Mouse (Mus musculus): Measurements from ENCODE around the gene Tnni3k.

Gene Tnni3k

GRCm38 (mm10) chr3:155055231-155055916 is at the start of gene Tnni3k:
Gene Tnni3k (minus strand): TSS chr3:155055407.
- DNase-seq (ENCODE audit: extremely low spot score) = no peak

GRCm38 (mm10) chr3:155099266-155099665 is 44.1 kb upstream of the Tnni3k start:
- no peak for DNase-seq (ENCODE audit: extremely low spot score)

- peak; percentile 94 for DNase-seq (ENCODE audit: extremely low spot score)
Observed at GRCm38 (mm10) chr3:155093116-155093956, 38.1 kb upstream of the Tnni3k start, which contains the start of the genes Fpgt and Lrriq3. Gene Fpgt (minus strand): TSS chr3:155093403. Gene Lrriq3 (plus strand): TSS chr3:155093434.

- DNase-seq (ENCODE audit: extremely low spot score) = no peak
Observed at GRCm38 (mm10) chr3:155092081-155092480, 36.9 kb upstream of the Tnni3k start.

GRCm38 (mm10) chr3:155077908-155078307 is 22.7 kb upstream of the Tnni3k start:
- no peak for DNase-seq (ENCODE audit: extremely low spot score)

- no peak for DNase-seq (ENCODE audit: extremely low spot score)
Observed at GRCm38 (mm10) chr3:155059449-155059822, 4.2 kb upstream of the Tnni3k start.

- no peak for DNase-seq (ENCODE audit: extremely low spot score)
Observed at GRCm38 (mm10) chr3:155058800-155059448, 3.7 kb upstream of the Tnni3k start.

GRCm38 (mm10) chr3:155057566-155057965 is 2.4 kb upstream of the Tnni3k start:
- DNase-seq (ENCODE audit: extremely low spot score) = no peak

- no peak for DNase-seq (ENCODE audit: extremely low spot score)
Observed at GRCm38 (mm10) chr3:155056606-155057005, 1.4 kb upstream of the Tnni3k start.

- no peak for DNase-seq (ENCODE audit: extremely low spot score)
Observed at GRCm38 (mm10) chr3:155053189-155053588, 2.0 kb downstream of the Tnni3k start.

GRCm38 (mm10) chr3:155052021-155052420 is 3.2 kb downstream of the Tnni3k start:
- no peak for DNase-seq (ENCODE audit: extremely low spot score)

- DNase-seq (ENCODE audit: extremely low spot score) = peak; percentile 8
Observed at GRCm38 (mm10) chr3:155039012-155039836, 16.0 kb downstream of the Tnni3k start.

- no peak for DNase-seq (ENCODE audit: extremely low spot score)
Observed at GRCm38 (mm10) chr3:155034323-155034722, 20.9 kb downstream of the Tnni3k start.

GRCm38 (mm10) chr3:155030200-155030599 is 25.0 kb downstream of the Tnni3k start:
- no peak for DNase-seq (ENCODE audit: extremely low spot score)

- no peak for DNase-seq (ENCODE audit: extremely low spot score)
Observed at GRCm38 (mm10) chr3:155002781-155003180, 52.4 kb downstream of the Tnni3k start.

- DNase-seq (ENCODE audit: extremely low spot score) = no peak
Observed at GRCm38 (mm10) chr3:155001056-155001455, 54.2 kb downstream of the Tnni3k start.

- DNase-seq (ENCODE audit: extremely low spot score) = no peak
Observed at GRCm38 (mm10) chr3:154992678-154993077, 62.5 kb downstream of the Tnni3k start.

GRCm38 (mm10) chr3:154979101-154979500 is 76.1 kb downstream of the Tnni3k start:
- peak; percentile 12 for DNase-seq (ENCODE audit: extremely low spot score)

GRCm38 (mm10) chr3:154971626-154972025 is 83.6 kb downstream of the Tnni3k start:
- DNase-seq (ENCODE audit: extremely low spot score) = no peak

- DNase-seq (ENCODE audit: extremely low spot score) = no peak
Observed at GRCm38 (mm10) chr3:154970981-154971380, 84.2 kb downstream of the Tnni3k start.

GRCm38 (mm10) chr3:154961284-154961683 is 93.9 kb downstream of the Tnni3k start:
- no peak for DNase-seq (ENCODE audit: extremely low spot score)
